Mouse (Mus musculus) kidney, adult 2 months (tissue): ENCODE data around the gene Bcat1.

Experiments
- CTCF ChIP-seq: fragments of 200-500 bp; conservative IDR thresholded peaks from 2 replicates; pipeline ENCODE4 v1.5.1; 2011; ENCODE audit warnings: low read depth, mild to moderate bottlenecking, control low read depth, low read length, moderate library complexity, mixed read lengths; ENCODE audit not compliant: insufficient read depth, insufficient read length
- POLR2A ChIP-seq: fragments of 200-500 bp; IDR thresholded peaks from one replicate; pipeline ENCODE4 v1.6.1; 2011; ENCODE audit warnings: low read depth, low read length, control low read depth

- TF ChIP-seq POLR2A: no peak
- TF ChIP-seq CTCF: no peak
Observed at GRCm38 (mm10) chr6:145110786-145111185, 34.8 kb upstream of the Bcat1 start.
